ENCODE assay signal across 8 mouse cellular contexts in the genomic region with DNA sequence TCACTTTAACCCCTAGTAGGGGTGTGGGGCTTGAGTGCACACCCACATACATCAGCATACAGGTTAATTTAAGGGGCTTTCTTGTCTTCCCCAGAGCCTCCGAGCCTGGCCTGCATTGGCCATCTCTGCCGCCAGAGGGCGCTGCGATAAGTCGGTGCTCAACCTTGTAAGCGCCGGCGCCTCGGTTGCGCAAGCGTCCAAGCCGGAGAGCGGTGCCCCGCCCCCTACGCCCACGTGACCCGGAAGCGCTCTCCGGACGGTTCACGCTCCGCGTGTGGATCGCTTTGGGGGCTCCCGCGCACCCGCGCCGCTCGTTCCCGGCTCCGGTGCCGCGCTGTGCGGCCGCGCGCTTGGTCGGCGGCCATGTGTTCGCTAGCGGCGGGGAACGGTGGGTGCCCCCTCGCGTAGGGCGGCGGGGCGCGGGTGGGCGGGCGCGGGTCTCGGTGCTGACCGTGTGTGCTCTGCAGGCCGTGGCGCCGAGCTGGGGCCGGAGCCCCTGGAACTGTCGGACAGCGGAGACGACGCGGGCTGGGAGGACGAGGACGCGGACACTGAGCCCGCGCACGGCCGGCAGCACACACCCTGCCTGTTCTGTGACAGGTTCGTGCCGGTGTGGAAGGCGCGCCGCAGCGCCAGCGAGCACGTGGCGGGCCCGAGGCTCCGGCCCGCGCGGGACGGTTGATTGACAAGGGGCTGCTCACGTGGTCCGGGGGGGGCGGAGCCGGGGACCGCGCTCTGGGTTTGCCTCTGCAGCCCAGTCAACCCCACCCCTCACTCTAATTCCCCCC. TPM values are rescaled to one million over a fixed set of nuclear protein-coding genes. Genes with fewer than 3 reads are reported as not detected.
A peak's percentile ranks its signal among the peaks of the same experiment; 100 is the strongest.
DNase-seq lines count a peak whose midpoint lies in the region; ATAC-seq lines count a peak whose summit lies in the region.

A gene (plus strand): TSS at position 233 of the 788 bp plus-strand sequence.

- under 1% methylated on average over 85 of the region's 92 CpGs for WGBS in hindbrain, embryonic 14.5 days

- DNase-seq in NIH3T3 (ENCODE audit: low read depth) = peak; percentile 99
- DNase-seq in cerebellum, postnatal 10 days = peak; percentile 100
- DNase-seq in frontal cortex, postnatal 14 days (ENCODE audit: low spot score in 2 of 2) = peak; percentile 95 to 99
- peak; percentile 99 for DNase-seq in hindbrain, embryonic 14.5 days (ENCODE audit: low spot score)
- peak; percentile 97 to 98 for DNase-seq in layer of hippocampus, postnatal 36 days
- DNase-seq in lung, postnatal 36 days = peak; percentile 98
- DNase-seq in retina, postnatal 1 day = peak; percentile 97
- peak; percentile 93 to 95 for DNase-seq in urinary bladder, adult 18-20 months (ENCODE audit: low spot score in 2 of 2)

- peak within 1 kb of the TSS; percentile 82 for H3K27ac ChIP-seq in hindbrain, embryonic 14.5 days

- H3K4me1 ChIP-seq in hindbrain, embryonic 14.5 days (replicated peaks; ENCODE audit: control insufficient read depth, insufficient read depth, low read length) = peaks cover 16% of the 10 kb centered on the region

- ATAC-seq in hindbrain, embryonic 14.5 days (ENCODE audit: low FRiP score) = peak; percentile 96

- H3K4me2 ChIP-seq in hindbrain, embryonic 14.5 days (replicated peaks) = peak within 1 kb of the TSS; percentile 69

- peak within 1 kb of the TSS; percentile 73 for H3K4me3 ChIP-seq in hindbrain, embryonic 14.5 days (replicated peaks; ENCODE audit: low read length)

- peaks cover 14% of the 10 kb centered on the region for H3K36me3 ChIP-seq in hindbrain, embryonic 14.5 days (replicated peaks; ENCODE audit: control insufficient read depth, insufficient read depth)

- H3K9ac ChIP-seq in hindbrain, embryonic 14.5 days = peak within 1 kb of the TSS; percentile 74

- H3K9me3 ChIP-seq in hindbrain, embryonic 14.5 days (ENCODE audit: control insufficient read depth, low read length) = no peaks in the 10 kb centered on the region

- H3K27me3 ChIP-seq in hindbrain, embryonic 14.5 days (ENCODE audit: control insufficient read depth, insufficient read depth, low read length) = no peaks in the 10 kb centered on the region

RNA-seq across cellular contexts. Expression of the gene that starts here (rescaled TPM):
- polyA plus RNA-seq in hindbrain, embryonic 14.5 days (2014; fragmentation: Nextera tagmentation; extraction: Ambion mirVana) = 51.2 and 57.0 TPM in 2 replicates
- 10 to 100 TPM; 37.2 to 37.5 TPM for total RNA-seq in layer of hippocampus, postnatal 36 days (2021)

Comparison
In these comparisons a context has a peak if more than half of its experiments do, and no peak if none do; other contexts are left out.
1. Peak in every context shown above with its lines: DNase-seq, ATAC-seq, H3K4me3 ChIP-seq and H3K27ac ChIP-seq.